Mouse (Mus musculus) cortical plate, adult 2 months (tissue): ENCODE results near the gene Bcl7a.

Experiments
- CTCF ChIP-seq: fragments of 200-500 bp; IDR thresholded peaks from 2 replicates; pipeline ENCODE4 v1.5.1; 2011; ENCODE audit warnings: mild to moderate bottlenecking, control low read depth, low read length; ENCODE audit not compliant: insufficient read depth; ENCODE audit errors: extremely low read depth
- POLR2A ChIP-seq: fragments of 200-500 bp; IDR thresholded peaks from 2 replicates; pipeline ENCODE4 v1.6.1; 2011; ENCODE audit warnings: mild to moderate bottlenecking, low read length, control low read depth; ENCODE audit not compliant: insufficient read depth; ENCODE audit errors: extremely low read depth

DNA sequence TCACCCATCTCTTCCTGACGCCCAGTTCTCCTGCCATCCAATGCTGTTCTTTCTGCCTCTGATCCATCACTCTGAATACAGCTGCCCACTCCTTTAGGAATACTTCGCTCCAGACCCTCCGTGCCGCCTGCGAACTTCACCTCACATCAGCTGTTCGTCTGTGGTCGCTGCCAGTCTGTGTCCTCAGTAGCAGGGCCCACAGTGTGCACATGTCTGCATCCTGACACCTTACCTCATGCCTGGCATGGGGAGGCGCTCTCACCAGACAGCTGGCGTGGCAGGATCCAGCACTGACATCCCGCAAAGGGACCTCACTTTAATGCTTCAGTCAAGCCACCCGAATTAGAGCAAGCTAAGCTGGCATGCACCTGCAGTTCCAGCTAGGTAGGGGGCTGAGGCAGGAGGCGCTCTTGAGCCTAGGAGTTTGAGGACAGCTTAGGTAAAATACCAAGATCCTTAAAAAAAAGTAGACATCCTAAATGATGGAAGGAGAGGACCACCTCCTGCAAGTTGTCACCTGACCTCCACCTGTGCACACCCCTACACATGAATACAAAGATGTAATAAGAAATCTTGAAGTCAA, 47.3 kb upstream of the Bcl7a start:
- TF ChIP-seq CTCF: peak; percentile 33
- no peak for TF ChIP-seq POLR2A
